Comparison of ENCODE assay signal across 12 mouse cellular contexts in genomic region chr4:126779148-126779581, GRCm38 (mm10). TPM values are rescaled to one million over a fixed set of nuclear protein-coding genes. Genes with fewer than 3 reads are reported as not detected.
A peak's percentile ranks its signal among the peaks of the same experiment; 100 is the strongest.
DNase-seq lines count a peak whose midpoint lies in the region; ATAC-seq and TF ChIP-seq lines count a peak whose summit lies in the region.
"Had no signal": no experiment of that assay in that cellular context is flagged by ENCODE, and none has a peak within 500 bp of the region (broad histone marks: within the 10 kb centered on the region; RNA-seq: fewer than 3 reads in every experiment).

No protein-coding gene starts in this region.

- H3K4me3 ChIP-seq in heart, embryonic 14.5 days (ENCODE audit: control insufficient read depth in 1 of 2, insufficient read depth in 1 of 2, low read depth in 1 of 2, low read length in 2 of 2), result no peak overlapping the region
- H3K4me3 ChIP-seq in cortical plate, adult 2 months (ENCODE audit: insufficient read depth, low read length), result no peak overlapping the region
- no peak overlapping the region for H3K4me3 ChIP-seq in forebrain, embryonic 14.5 days (ENCODE audit: low read depth, low read length)
- no peak overlapping the region for H3K4me3 ChIP-seq in midbrain, embryonic 13.5 days (replicated peaks)
- H3K4me3 ChIP-seq: lung, embryonic 15.5 days had no signal

- TF ChIP-seq POLR2A in cortical plate, adult 2 months (IDR thresholded peaks at IDR 0.05; ENCODE audit: extremely low read depth, insufficient read depth, low read length), result no peak

- WGBS in heart, embryonic 14.5 days, result 30% methylated on average over 8 of the region's 8 CpGs
- 20% methylated on average over 8 of the region's 8 CpGs for WGBS in forebrain, embryonic 14.5 days
- WGBS in midbrain, embryonic 13.5 days, result 27% methylated on average over 8 of the region's 8 CpGs

- peak overlapping the region; percentile 32; the same call in 1 of the 2 replicates for H3K9ac ChIP-seq in heart, embryonic 14.5 days (ENCODE audit: low read length)
- H3K9ac ChIP-seq in forebrain, embryonic 14.5 days (ENCODE audit: low read length), result peak overlapping the region; percentile 25; the same call in 1 of the 2 replicates
- H3K9ac ChIP-seq in midbrain, embryonic 13.5 days (replicated peaks), result no peak overlapping the region
- H3K9ac ChIP-seq: lung, embryonic 15.5 days had no signal

- no peak for DNase-seq in heart, postnatal 10 days
- peak; percentile 39 for DNase-seq in forebrain, embryonic 14.5 days (ENCODE audit: low spot score)
- DNase-seq in layer of hippocampus, adult 9-10 months (ENCODE audit: low spot score), result no peak
- no peak for DNase-seq in urinary bladder, postnatal 25 days (ENCODE audit: low spot score)
- no peak for DNase-seq in left cerebral cortex, adult 11 months (ENCODE audit: low spot score)
- DNase-seq: kidney, adult 2 months; left cerebral cortex, postnatal 4 days had no signal

- H3K27ac ChIP-seq in heart, embryonic 14.5 days (replicated peaks in 1 of 2; ENCODE audit: control insufficient read depth in 1 of 2, insufficient read depth in 1 of 2, low read depth in 2 of 2, low read length in 2 of 2), result 0 out of 4 replicates have a peak overlapping the region, but pooled peaks of 1 of the 2 experiments have one; percentile 8
- peak overlapping the region; percentile 43; the same call in 1 of the 2 replicates for H3K27ac ChIP-seq in cortical plate, adult 2 months (ENCODE audit: insufficient read depth, low read length)
- H3K27ac ChIP-seq in forebrain, embryonic 14.5 days (ENCODE audit: low read depth, low read length), result peak overlapping the region; percentile 80
- H3K27ac ChIP-seq in midbrain, embryonic 13.5 days, result peak overlapping the region; percentile 82
- H3K27ac ChIP-seq: lung, embryonic 15.5 days had no signal

- no peak for ATAC-seq in heart, embryonic 14.5 days (ENCODE audit: insufficient number of reproducible peaks, insufficient read depth, low FRiP score, low read depth)
- ATAC-seq in forebrain, embryonic 14.5 days, result peak; percentile 58; the same call in 1 of the 2 replicates
- peak; percentile 84 for ATAC-seq in midbrain, embryonic 13.5 days

- peak overlapping the region; percentile 37 for H3K4me2 ChIP-seq in heart, embryonic 14.5 days (ENCODE audit: low read length)
- H3K4me2 ChIP-seq in forebrain, embryonic 14.5 days (ENCODE audit: low read length), result peak overlapping the region; percentile 28
- peak overlapping the region; percentile 32; the same call in 1 of the 2 replicates for H3K4me2 ChIP-seq in midbrain, embryonic 13.5 days (replicated peaks)
- H3K4me2 ChIP-seq: lung, embryonic 15.5 days had no signal

- peaks cover 0 to 21% of the 10 kb centered on the region in 2 experiments; a peak in 3 of 4 replicates for H3K4me1 ChIP-seq in heart, embryonic 14.5 days (ENCODE audit: control insufficient read depth in 2 of 2, insufficient read depth in 2 of 2, low read length in 2 of 2)
- peaks cover 7% of the 10 kb centered on the region for H3K4me1 ChIP-seq in cortical plate, adult 2 months (ENCODE audit: control insufficient read depth, insufficient read depth, low read length)
- H3K4me1 ChIP-seq in forebrain, embryonic 14.5 days (ENCODE audit: control insufficient read depth, insufficient read depth, low read length), result peaks cover 41% of the 10 kb centered on the region
- H3K4me1 ChIP-seq in midbrain, embryonic 13.5 days (replicated peaks), result peaks cover 44% of the 10 kb centered on the region
- H3K4me1 ChIP-seq: lung, embryonic 15.5 days had no signal

- intact Hi-C loops in heart, postnatal 10 days (cut with DNase I), result no loop called here

- no peaks in the 10 kb centered on the region for H3K36me3 ChIP-seq in heart, embryonic 14.5 days (ENCODE audit: control insufficient read depth, insufficient read depth, low read length)
- no peaks in the 10 kb centered on the region for H3K36me3 ChIP-seq in forebrain, embryonic 14.5 days (ENCODE audit: control insufficient read depth, insufficient read depth, low read length)
- no peaks in the 10 kb centered on the region for H3K36me3 ChIP-seq in midbrain, embryonic 13.5 days
- H3K36me3 ChIP-seq: lung, embryonic 15.5 days had no signal

- H3K27me3 ChIP-seq in heart, embryonic 14.5 days (ENCODE audit: control insufficient read depth, insufficient read depth, low read length), result no peaks in the 10 kb centered on the region
- H3K27me3 ChIP-seq in forebrain, embryonic 14.5 days (replicated peaks; ENCODE audit: control insufficient read depth, insufficient read depth, low read length), result no peaks in the 10 kb centered on the region
- no peaks in the 10 kb centered on the region for H3K27me3 ChIP-seq in midbrain, embryonic 13.5 days
- H3K27me3 ChIP-seq: lung, embryonic 15.5 days had no signal

- H3K9me3 ChIP-seq in heart, embryonic 14.5 days (ENCODE audit: control insufficient read depth, low read length), result no peaks in the 10 kb centered on the region
- no peaks in the 10 kb centered on the region for H3K9me3 ChIP-seq in forebrain, embryonic 14.5 days (replicated peaks; ENCODE audit: control insufficient read depth, low read length)
- no peaks in the 10 kb centered on the region for H3K9me3 ChIP-seq in midbrain, embryonic 13.5 days
- H3K9me3 ChIP-seq: lung, embryonic 15.5 days had no signal

- TF ChIP-seq CTCF in cortical plate, adult 2 months (IDR thresholded peaks at IDR 0.05; ENCODE audit: extremely low read depth, insufficient read depth, low read length), result no peak

RNA-seq across cellular contexts. Expression of gene AU040320, which starts 25.8 kb away (rescaled TPM):
- polyA plus RNA-seq in heart, embryonic 14.5 days (2014; fragmentation: Nextera tagmentation; extraction: Ambion mirVana), result 22.3 and 23.0 TPM in 2 replicates
- total RNA-seq in heart, postnatal 10 days (2021), result 10 to 100 TPM; 26.2 to 31.6 TPM
- polyA plus RNA-seq in cortical plate, adult 2 months (2012; rRNA removed), result 43.0 and 43.6 TPM in 2 replicates
- 28.2 and 35.4 TPM in 2 replicates for polyA plus RNA-seq in forebrain, embryonic 14.5 days (2014; fragmentation: Nextera tagmentation; extraction: Ambion mirVana)
- polyA plus RNA-seq in midbrain, embryonic 13.5 days (2015; fragmentation: Nextera tagmentation; extraction: Ambion mirVana), result 37.0 and 38.7 TPM in 2 replicates

RNA-seq across cellular contexts. Expression of gene Ncdn, which starts 25.9 kb away (rescaled TPM):
- polyA plus RNA-seq in heart, embryonic 14.5 days (2014; fragmentation: Nextera tagmentation; extraction: Ambion mirVana), result 19.0 and 20.2 TPM in 2 replicates
- 10 to 100 TPM; 15.3 to 17.2 TPM for total RNA-seq in heart, postnatal 10 days (2021)
- 896 and 954 TPM in 2 replicates for polyA plus RNA-seq in cortical plate, adult 2 months (2012; rRNA removed)
- 47.8 and 79.3 TPM in 2 replicates for polyA plus RNA-seq in forebrain, embryonic 14.5 days (2014; fragmentation: Nextera tagmentation; extraction: Ambion mirVana)
- polyA plus RNA-seq in midbrain, embryonic 13.5 days (2015; fragmentation: Nextera tagmentation; extraction: Ambion mirVana), result 67.8 and 71.3 TPM in 2 replicates

RNA-seq across cellular contexts. Expression of gene Tfap2e, which starts 43.1 kb away (rescaled TPM):
- polyA plus RNA-seq in heart, embryonic 14.5 days (2014; fragmentation: Nextera tagmentation; extraction: Ambion mirVana), result 0.09 TPM in 1 of 2 replicates, not detected in the other
- total RNA-seq in heart, postnatal 10 days (2021), result not detected
- not detected in 2 replicates for polyA plus RNA-seq in cortical plate, adult 2 months (2012; rRNA removed)
- polyA plus RNA-seq in forebrain, embryonic 14.5 days (2014; fragmentation: Nextera tagmentation; extraction: Ambion mirVana), result 0.69 and 1.0 TPM in 2 replicates
- 0.82 and 1.7 TPM in 2 replicates for polyA plus RNA-seq in midbrain, embryonic 13.5 days (2015; fragmentation: Nextera tagmentation; extraction: Ambion mirVana)
- total RNA-seq: gastrocnemius, postnatal 4 days; left cerebral cortex, postnatal 4 days had no signal
- polyA plus RNA-seq: kidney, adult 2 months had no signal

Comparison
In these comparisons a context has a peak if more than half of its experiments do, and no peak if none do; other contexts are left out.
1. RNA of gene Ncdn, which starts 25.9 kb away (polyA plus RNA-seq): 896 to 954 TPM in cortical plate, adult 2 months; 67.8 to 71.3 TPM in midbrain, embryonic 13.5 days, 47.8 to 79.3 TPM in forebrain, embryonic 14.5 days and 19.0 to 20.2 TPM in heart, embryonic 14.5 days; every median in the first group is over 10 times any median in the second.
2. Peak in every context shown above with its lines, with median percentiles within 50 percentile points of each other: H3K4me2 ChIP-seq.